Mouse (Mus musculus): ENCODE measurements around the gene Pde6d. TPM values are rescaled to one million over a fixed set of nuclear protein-coding genes. Genes with fewer than 3 reads are reported as not detected.

Pde6d gene
- polyA plus RNA-seq, 1 experiment from 2014 or later: 20.2 TPM

DNA sequence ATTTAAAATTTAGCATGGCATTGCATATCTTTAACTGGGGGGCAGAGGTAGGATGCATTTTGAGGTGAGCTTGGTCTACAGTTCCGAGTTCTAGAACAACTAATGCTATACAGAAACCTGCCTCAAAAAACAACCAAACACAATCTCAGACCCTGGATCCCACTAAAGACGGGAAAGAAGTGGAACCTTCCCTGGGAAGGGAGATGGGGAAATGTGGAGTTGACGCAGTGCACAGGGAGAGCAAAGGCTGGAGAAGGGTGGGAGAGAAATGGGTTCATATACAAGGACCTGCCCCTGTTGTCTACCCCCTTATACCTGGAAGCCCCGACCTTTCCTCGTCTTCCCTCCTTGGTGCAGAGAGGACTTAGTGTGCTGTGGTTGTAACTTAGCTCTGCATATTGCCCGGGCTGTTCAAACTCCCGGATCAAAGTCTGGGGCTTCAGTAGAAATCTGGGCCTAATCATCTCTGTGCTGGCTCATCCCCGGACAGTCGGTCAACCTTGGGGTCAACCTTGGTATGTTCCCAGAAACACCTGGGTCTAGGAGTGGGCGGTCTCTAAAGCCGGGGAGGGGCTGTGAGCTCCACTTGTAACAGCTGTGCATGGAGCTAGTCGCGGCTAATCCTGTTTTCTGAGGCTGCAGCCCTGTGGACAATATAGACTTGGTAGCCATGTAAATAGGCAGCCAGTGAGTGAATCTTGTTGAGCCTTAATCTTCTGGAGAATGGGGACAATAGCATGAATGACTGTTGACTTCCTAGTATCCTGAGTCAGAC is 50.7 kb downstream of the Pde6d start:
- Histone ChIP-seq H3K4me3 (ENCODE audit: low read depth, low read length) (no peak overlapping the region), H3K4me2 (ENCODE audit: low read depth, low read length) (peak overlapping the region; percentile 25; the same call in 1 of the 2 replicates), H3K9me3 (replicated peaks; ENCODE audit: control insufficient read depth, low read length) (no peaks in the 10 kb centered on the region), H3K4me1 (ENCODE audit: control insufficient read depth, low read depth, low read length) (peaks cover 30% of the 10 kb centered on the region), H3K36me3 (ENCODE audit: control insufficient read depth, insufficient read depth) (peaks cover 13% of the 10 kb centered on the region), H3K9ac (ENCODE audit: low read depth, low read length) (no peak overlapping the region; the same call in 1 of the 2 replicates), H3K27me3 (ENCODE audit: control insufficient read depth, insufficient read depth, low read depth, low read length) (no peaks in the 10 kb centered on the region), H3K27ac (ENCODE audit: low read length) (peak overlapping the region; percentile 49)
- ATAC-seq (ENCODE audit: low read depth): no peak
- 12% methylated on average over 13 of the region's 13 CpGs for WGBS (ENCODE audit: insufficient replicate concordance)

DNA sequence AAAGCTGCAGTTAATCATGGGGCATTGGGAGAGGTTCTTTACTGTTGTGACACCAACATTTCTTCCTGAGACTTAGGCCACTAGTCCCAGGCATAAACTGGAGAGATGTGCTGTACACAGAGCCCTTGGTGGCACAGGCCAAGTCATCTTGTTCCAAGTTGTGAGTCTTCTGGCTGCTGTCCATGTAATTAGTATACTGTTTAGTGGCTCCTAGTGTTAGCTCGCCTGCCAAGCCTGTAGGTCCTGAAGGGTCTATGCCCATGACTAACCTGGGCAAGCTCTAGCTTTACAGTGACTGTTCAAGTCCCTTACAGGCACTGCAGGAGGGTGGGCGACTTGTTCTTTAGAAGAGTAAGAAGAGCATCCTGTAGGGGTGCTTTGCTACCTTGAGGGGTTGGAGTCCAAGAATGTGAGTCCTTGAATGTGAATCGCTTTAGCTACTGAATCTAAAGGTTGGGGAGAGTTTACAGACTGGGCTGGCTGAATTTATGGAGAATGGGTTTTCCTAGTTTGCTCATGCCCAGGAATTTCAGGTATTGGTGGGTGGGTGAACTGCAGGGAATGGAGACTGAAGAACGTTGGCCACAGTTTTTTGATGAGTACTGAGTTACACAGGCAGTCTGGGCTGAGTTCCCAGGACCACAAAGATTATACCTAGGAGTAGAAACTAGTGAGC is 51.4 kb downstream of the Pde6d start:
- H3K27ac ChIP-seq (ENCODE audit: low read length): 0 out of 2 replicates have a peak overlapping the region, but pooled peaks have one; percentile 49
- no peaks in the 10 kb centered on the region for H3K9me3 ChIP-seq (replicated peaks; ENCODE audit: control insufficient read depth, low read length)
- WGBS (ENCODE audit: insufficient replicate concordance): 39% methylated on average over 4 of the region's 4 CpGs
- no peak overlapping the region for H3K4me3 ChIP-seq (ENCODE audit: low read depth, low read length)
- H3K9ac ChIP-seq (ENCODE audit: low read depth, low read length): no peak overlapping the region
- H3K4me1 ChIP-seq (ENCODE audit: control insufficient read depth, low read depth, low read length): peaks cover 30% of the 10 kb centered on the region
- H3K27me3 ChIP-seq (ENCODE audit: control insufficient read depth, insufficient read depth, low read depth, low read length): no peaks in the 10 kb centered on the region
- H3K36me3 ChIP-seq (ENCODE audit: control insufficient read depth, insufficient read depth): peaks cover 13% of the 10 kb centered on the region
- ATAC-seq (ENCODE audit: low read depth): no peak
- no peak overlapping the region for H3K4me2 ChIP-seq (ENCODE audit: low read depth, low read length)

DNA sequence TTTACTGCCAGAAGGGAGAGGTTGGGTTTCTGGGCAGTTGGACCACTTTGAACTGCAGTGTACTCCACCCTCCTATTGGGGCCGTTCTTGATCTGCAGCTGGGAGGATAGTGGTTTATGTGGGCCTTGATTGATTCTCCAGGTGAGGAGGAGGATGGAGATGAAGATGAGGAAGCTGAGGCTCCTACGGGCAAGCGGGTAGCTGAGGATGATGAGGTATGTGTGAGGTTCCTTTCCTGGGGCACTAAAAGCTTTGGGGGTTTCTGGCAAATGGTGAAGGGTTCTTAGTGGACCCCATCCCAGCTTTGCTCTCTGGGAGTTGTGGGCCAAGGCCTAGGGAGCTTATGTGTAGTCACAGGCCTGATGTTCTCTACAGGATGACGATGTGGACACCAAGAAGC is 52.8 kb downstream of the Pde6d start:
- H3K9ac ChIP-seq (ENCODE audit: low read depth, low read length): peak overlapping the region; percentile 99
- peaks cover 40% of the 10 kb centered on the region for H3K4me1 ChIP-seq (ENCODE audit: control insufficient read depth, low read depth, low read length)
- H3K27ac ChIP-seq (ENCODE audit: low read length): peak overlapping the region; percentile 96

DNA sequence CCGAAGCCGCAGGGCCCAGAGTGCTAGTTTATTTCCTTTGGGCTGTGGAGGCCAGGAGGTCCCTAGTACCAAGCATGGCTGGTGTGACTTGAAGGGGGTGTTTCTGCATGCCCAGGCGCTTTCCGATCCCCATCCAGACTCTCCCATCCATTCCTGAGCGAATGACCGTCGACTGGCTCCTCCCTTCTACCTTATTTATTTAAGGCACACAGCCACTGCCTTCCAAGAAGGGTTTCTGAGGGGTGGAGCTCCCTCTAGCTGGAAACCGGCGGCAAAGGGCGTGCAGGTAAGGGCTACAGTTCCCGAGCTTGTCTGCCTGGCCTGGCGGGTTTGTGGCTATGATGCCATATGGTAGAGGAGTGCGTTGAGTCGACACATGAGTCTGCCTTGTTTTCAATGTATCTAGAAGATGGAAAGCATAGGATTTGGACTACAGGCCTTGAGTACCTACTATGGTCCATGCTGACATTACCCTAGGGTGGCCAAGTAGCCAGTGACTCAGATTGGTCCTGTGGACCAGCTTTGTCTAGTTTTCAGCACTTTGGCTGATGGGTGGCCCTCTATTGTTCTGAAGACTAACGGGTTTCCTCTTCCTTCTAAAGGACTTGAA is 53.8 kb downstream of the Pde6d start:
- ATAC-seq (ENCODE audit: low read depth): no peak
- 0% methylated on average over 15 of the region's 15 CpGs for WGBS (ENCODE audit: insufficient replicate concordance)
- Histone ChIP-seq H3K27me3 (ENCODE audit: control insufficient read depth, insufficient read depth, low read depth, low read length) (no peaks in the 10 kb centered on the region), H3K9ac (ENCODE audit: low read depth, low read length) (peak overlapping the region; percentile 99), H3K27ac (ENCODE audit: low read length) (peak overlapping the region; percentile 96), H3K4me1 (ENCODE audit: control insufficient read depth, low read depth, low read length) (peaks cover 49% of the 10 kb centered on the region), H3K9me3 (replicated peaks; ENCODE audit: control insufficient read depth, low read length) (no peaks in the 10 kb centered on the region), H3K4me3 (ENCODE audit: low read depth, low read length) (peak overlapping the region; percentile 100), H3K36me3 (ENCODE audit: control insufficient read depth, insufficient read depth) (peaks cover 13% of the 10 kb centered on the region), H3K4me2 (ENCODE audit: low read depth, low read length) (peak overlapping the region; percentile 100)

More for the DNA sequence above, 52.8 kb downstream of the Pde6d start:
- no peaks in the 10 kb centered on the region for H3K27me3 ChIP-seq (ENCODE audit: control insufficient read depth, insufficient read depth, low read depth, low read length)
- 42% methylated on average over 4 of the region's 4 CpGs for WGBS (ENCODE audit: insufficient replicate concordance)
- H3K9me3 ChIP-seq (replicated peaks; ENCODE audit: control insufficient read depth, low read length): no peaks in the 10 kb centered on the region
- H3K4me2 ChIP-seq (ENCODE audit: low read depth, low read length): peak overlapping the region; percentile 100
- peak overlapping the region; percentile 100 for H3K4me3 ChIP-seq (ENCODE audit: low read depth, low read length)
- no peak for ATAC-seq (ENCODE audit: low read depth)
- H3K36me3 ChIP-seq (ENCODE audit: control insufficient read depth, insufficient read depth): peaks cover 13% of the 10 kb centered on the region

DNA sequence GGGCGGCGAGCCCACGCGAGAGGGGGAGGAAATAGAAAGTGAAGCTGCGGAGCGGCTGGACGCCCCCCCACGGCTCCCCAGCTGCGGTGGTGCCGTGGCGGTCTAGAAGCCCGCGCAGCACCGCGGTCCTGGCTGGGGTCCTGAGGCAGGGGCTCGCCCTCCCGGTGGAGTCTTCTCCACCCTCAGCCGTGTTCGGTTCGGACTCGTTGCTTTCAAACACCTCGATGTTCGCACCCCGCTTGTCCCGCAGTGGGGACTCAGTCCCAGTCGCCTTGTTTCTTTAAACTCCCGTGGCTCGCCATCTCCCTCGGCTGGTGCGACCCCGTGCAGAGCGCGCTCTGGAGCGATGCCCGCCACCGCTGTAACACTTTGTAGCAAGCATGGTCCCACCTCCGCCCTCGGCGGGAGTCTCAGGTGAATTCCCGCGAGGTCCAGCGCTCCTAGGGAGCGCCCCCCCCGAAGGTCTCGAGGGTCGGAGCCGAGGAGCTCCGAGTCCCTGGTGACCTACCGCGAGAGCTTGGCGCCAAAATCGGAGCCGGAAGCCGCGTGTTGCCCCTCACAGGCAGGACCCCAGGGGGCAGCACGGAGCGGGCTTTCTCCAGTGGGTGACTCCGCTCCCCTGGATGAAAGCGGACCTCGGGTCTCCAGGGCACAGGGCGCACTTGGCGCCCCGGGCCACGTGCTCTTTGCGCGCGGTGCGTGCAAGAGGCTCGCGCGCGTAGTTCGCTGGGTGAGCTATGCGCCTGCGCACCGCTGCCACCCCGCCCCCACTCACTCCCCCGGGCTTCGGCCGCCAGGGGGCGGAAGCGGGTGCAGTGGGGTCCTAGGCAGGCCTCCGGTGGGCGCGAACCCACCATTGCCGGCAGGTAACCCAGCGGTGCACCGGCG is 54.6 kb downstream of the Pde6d start:
- Histone ChIP-seq H3K36me3 (ENCODE audit: control insufficient read depth, insufficient read depth) (peaks cover 11% of the 10 kb centered on the region), H3K27me3 (ENCODE audit: control insufficient read depth, insufficient read depth, low read depth, low read length) (no peaks in the 10 kb centered on the region), H3K27ac (ENCODE audit: low read length) (peak overlapping the region; percentile 96), H3K9me3 (replicated peaks; ENCODE audit: control insufficient read depth, low read length) (no peaks in the 10 kb centered on the region), H3K4me1 (ENCODE audit: control insufficient read depth, low read depth, low read length) (peaks cover 51% of the 10 kb centered on the region), H3K4me2 (ENCODE audit: low read depth, low read length) (peak overlapping the region; percentile 100), H3K4me3 (ENCODE audit: low read depth, low read length) (peak overlapping the region; percentile 100), H3K9ac (ENCODE audit: low read depth, low read length) (peak overlapping the region; percentile 99)
- peak; percentile 16 for ATAC-seq (ENCODE audit: low read depth)
- under 1% methylated on average over 89 of the region's 89 CpGs for WGBS (ENCODE audit: insufficient replicate concordance)

DNA sequence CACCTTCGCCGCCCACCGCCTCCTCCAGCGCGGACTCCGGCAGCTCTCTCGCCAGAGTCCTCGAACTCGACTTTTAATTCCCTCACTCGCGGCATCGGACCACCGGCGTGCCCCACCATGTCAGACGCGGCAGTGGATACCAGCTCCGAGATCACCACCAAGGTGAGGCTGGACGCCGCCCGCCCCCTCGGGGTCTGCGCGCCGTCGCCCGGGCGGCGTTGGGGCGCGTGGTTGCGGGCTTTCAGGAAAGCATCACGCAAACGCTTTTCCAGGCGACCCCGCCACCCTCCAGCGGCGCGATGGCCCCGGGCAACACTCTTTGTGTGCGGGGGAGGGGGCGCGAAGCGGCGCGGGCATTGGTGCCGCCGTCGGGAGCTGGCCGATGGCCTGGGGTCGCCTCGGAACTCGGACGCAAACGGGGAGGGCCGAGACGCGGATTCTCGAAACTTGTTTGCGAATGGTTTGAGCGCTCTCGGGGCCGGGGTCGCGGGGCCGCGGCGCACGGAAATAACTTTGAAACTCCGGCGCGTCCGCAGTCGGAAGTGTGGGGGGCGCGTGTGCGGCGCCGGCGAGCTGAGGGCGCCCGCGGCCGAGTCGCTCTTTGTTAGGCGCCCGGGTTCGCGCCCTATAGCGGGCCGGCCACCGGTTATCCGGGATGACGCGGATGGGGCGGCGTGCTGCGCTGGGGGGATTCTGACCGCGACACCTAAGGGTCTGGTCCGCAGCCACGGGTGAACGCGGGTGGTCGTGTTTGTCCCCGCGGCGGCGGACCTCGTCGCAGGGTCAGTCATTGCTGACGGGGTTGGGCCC is 55.4 kb downstream of the Pde6d start:
- H3K4me1 ChIP-seq (ENCODE audit: control insufficient read depth, low read depth, low read length): peaks cover 47% of the 10 kb centered on the region
- under 1% methylated on average over 111 of the region's 111 CpGs for WGBS (ENCODE audit: insufficient replicate concordance)
- ATAC-seq (ENCODE audit: low read depth): no peak
- peak overlapping the region; percentile 100 for H3K4me2 ChIP-seq (ENCODE audit: low read depth, low read length)
- H3K9ac ChIP-seq (ENCODE audit: low read depth, low read length): peak overlapping the region; percentile 99
- H3K27me3 ChIP-seq (ENCODE audit: control insufficient read depth, insufficient read depth, low read depth, low read length): no peaks in the 10 kb centered on the region
- no peaks in the 10 kb centered on the region for H3K9me3 ChIP-seq (replicated peaks; ENCODE audit: control insufficient read depth, low read length)
- peak overlapping the region; percentile 96 for H3K27ac ChIP-seq (ENCODE audit: low read length)
- H3K36me3 ChIP-seq (ENCODE audit: control insufficient read depth, insufficient read depth): peaks cover 11% of the 10 kb centered on the region
- H3K4me3 ChIP-seq (ENCODE audit: low read depth, low read length): peak overlapping the region; percentile 100

DNA sequence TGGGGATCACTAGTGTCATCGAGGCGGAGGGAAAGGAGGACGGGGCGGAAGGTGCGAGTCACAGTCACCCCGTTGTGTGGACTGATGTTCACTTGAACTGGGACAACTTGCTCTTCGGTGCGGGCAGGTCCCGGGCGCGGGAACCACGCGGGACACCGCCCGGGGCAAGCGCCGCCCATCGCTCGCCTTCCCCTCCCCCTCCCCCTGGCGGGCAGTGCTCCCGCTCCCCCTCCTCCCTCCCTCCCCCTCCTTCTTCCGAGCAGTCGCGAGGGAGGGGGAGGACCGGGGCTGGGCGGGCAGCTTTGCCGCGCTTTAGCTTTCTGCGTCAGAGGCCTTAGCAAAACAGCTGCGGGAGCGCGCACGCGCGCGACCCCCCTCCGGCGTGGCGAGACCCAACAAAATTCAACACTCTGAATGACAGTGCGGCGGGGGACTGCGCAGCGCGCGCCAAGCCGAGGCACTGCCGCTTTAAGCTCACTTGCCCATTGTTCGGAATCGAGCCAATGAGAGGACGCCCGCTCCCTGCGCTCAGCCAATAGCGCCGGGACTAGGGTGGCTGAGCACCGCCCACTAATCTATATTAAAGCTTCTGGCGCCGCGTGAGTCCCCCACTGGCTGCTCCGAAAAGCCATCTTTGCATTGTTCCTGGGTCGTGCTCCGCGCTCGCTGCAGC is 56.2 kb downstream of the Pde6d start, which contains the start of gene Ptma:
Gene Ptma, plus strand, starts transcription at position 611 of the 673 bp plus-strand sequence.
- H3K36me3 ChIP-seq (ENCODE audit: control insufficient read depth, insufficient read depth): peaks cover 11% of the 10 kb centered on the region
- peak within 1 kb of the TSS; percentile 99 for H3K9ac ChIP-seq (ENCODE audit: low read depth, low read length)
- H3K27ac ChIP-seq (ENCODE audit: low read length): peak within 1 kb of the TSS; percentile 99
- WGBS (ENCODE audit: insufficient replicate concordance): 0% methylated on average over 38 of the region's 63 CpGs
- ATAC-seq (ENCODE audit: low read depth): peak; percentile 83
- H3K4me3 ChIP-seq (ENCODE audit: low read depth, low read length): peak within 1 kb of the TSS; percentile 100
- peak within 1 kb of the TSS; percentile 100 for H3K4me2 ChIP-seq (ENCODE audit: low read depth, low read length)
- no peaks in the 10 kb centered on the region for H3K27me3 ChIP-seq (ENCODE audit: control insufficient read depth, insufficient read depth, low read depth, low read length)
- peaks cover 40% of the 10 kb centered on the region for H3K4me1 ChIP-seq (ENCODE audit: control insufficient read depth, low read depth, low read length)
- H3K9me3 ChIP-seq (replicated peaks; ENCODE audit: control insufficient read depth, low read length): no peaks in the 10 kb centered on the region

Measured in liver, embryonic 16.5 days (tissue).